Mouse (Mus musculus): ENCODE measurements around the gene Birc3. TPM values are rescaled to one million over a fixed set of nuclear protein-coding genes. Genes with fewer than 3 reads are reported as not detected.

Gene Birc3
- total RNA-seq, 4 experiments from 2014 or later: 2.3 to 5.4 (median 3.6) TPM

GRCm38 (mm10) chr9:7824916-7825315, 48.1 kb downstream of the Birc3 start:
- no peak for DNase-seq (ENCODE audit: low spot score in 2 of 2)

GRCm38 (mm10) chr9:7822758-7823157, 50.2 kb downstream of the Birc3 start:
- no peak for DNase-seq (ENCODE audit: low spot score in 2 of 2)

GRCm38 (mm10) chr9:7805101-7805506, 67.9 kb downstream of the Birc3 start:
- no peak for DNase-seq (ENCODE audit: low spot score in 2 of 2)

Other genes starting within 250 kb of the Birc3 start
- not detected for gene Mmp20, start 245.0 kb downstream of the Birc3 start, total RNA-seq (2022)
- not detected for gene Mmp7, start 181.1 kb downstream of the Birc3 start, total RNA-seq (2022)
- gene Tmem123, start 109.1 kb downstream of the Birc3 start, total RNA-seq (2022): 10 to 100 TPM in 2 of 4 experiments, 1 to 10 TPM in 2; 9.6 to 15.0 (median 12.1) TPM
- gene Birc2, start 36.1 kb downstream of the Birc3 start, total RNA-seq (2022): 10 to 100 TPM; 29.8 to 40.3 (median 34.9) TPM
- 10 to 100 TPM; 18.3 to 22.7 (median 19.8) TPM for gene Yap1, start 131.4 kb upstream of the Birc3 start, total RNA-seq (2022)
- gene Cfap300, start 169.6 kb upstream of the Birc3 start, total RNA-seq (2022): 10 to 100 TPM; 10.0 to 13.5 (median 13.0) TPM